Mouse (Mus musculus): ENCODE results near the gene Cd300c2. TPM values are rescaled to one million over a fixed set of nuclear protein-coding genes. Genes with fewer than 3 reads are reported as not detected.
"Not testable (repeated sequence)": the region's sequence is repeated elsewhere in the genome, so short reads cannot be mapped to it uniquely, and the experiment has no call there.

Gene Cd300c2
- total RNA-seq (2014; rRNA removed) (5.6 and 7.9 TPM in 2 replicates), polyA plus RNA-seq (2012; rRNA removed) (3.5 and 4.9 TPM in 2 replicates)

DNA sequence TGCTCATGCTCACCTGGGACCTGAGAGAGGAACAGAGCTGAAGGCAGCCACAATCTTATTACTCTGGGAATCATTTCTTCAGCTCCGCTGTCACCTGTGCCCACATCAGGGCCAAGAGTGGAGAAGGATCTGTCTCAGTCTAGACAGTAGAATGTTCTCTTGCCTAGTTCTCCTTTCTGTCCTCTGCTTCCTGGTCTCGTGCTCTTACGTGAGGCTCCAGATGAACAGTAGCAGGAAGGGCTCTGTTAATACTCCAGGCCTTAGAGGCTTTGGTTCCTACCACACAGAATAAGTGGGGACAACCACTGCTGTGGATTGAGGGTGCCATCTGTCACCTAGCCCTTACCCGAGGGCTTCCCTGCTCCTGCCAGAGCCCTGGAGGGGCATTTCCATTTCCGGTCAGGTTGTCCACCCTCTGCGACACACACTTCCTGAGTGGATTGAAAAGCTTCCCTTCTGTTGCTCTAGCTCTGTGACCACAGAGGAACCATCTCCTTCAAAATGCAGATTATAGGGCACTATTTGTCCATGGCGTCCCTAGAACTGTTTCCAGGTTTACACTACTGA is at the start of gene Cd300c2:
Gene Cd300c2, minus strand, starts transcription at position 407 of the 567 bp plus-strand sequence.
- DNase-seq (ENCODE audit: extremely low read depth, low read depth, low spot score): peak; percentile 36
- TF ChIP-seq CTCF (IDR thresholded peaks at IDR 0.05; ENCODE audit: low read depth, low read length): no peak
- TF ChIP-seq POLR2A (IDR thresholded peaks at IDR 0.05; ENCODE audit: extremely low read depth, insufficient read depth, low read length): no peak
- Histone ChIP-seq H3K27ac (replicated peaks; ENCODE audit: insufficient read depth, low read depth, low read length) (peak within 1 kb of the TSS; percentile 64), H3K4me1 (ENCODE audit: control insufficient read depth, insufficient read depth, low read length) (no peaks in the 10 kb centered on the region), H3K36me3 (ENCODE audit: control insufficient read depth, insufficient read depth, low read length) (no peaks in the 10 kb centered on the region), H3K9ac (ENCODE audit: low read depth, low read length) (no peak within 1 kb of the TSS), H3K27me3 (ENCODE audit: control insufficient read depth, insufficient read depth, low read length) (no peaks in the 10 kb centered on the region), H3K79me2 (ENCODE audit: control insufficient read depth, insufficient read depth, low read length) (no peaks in the 10 kb centered on the region), H3K4me3 (ENCODE audit: insufficient read depth, low read depth, low read length) (peak within 1 kb of the TSS; percentile 14)
- 83% methylated on average over 7 of the region's 7 CpGs for WGBS

DNA sequence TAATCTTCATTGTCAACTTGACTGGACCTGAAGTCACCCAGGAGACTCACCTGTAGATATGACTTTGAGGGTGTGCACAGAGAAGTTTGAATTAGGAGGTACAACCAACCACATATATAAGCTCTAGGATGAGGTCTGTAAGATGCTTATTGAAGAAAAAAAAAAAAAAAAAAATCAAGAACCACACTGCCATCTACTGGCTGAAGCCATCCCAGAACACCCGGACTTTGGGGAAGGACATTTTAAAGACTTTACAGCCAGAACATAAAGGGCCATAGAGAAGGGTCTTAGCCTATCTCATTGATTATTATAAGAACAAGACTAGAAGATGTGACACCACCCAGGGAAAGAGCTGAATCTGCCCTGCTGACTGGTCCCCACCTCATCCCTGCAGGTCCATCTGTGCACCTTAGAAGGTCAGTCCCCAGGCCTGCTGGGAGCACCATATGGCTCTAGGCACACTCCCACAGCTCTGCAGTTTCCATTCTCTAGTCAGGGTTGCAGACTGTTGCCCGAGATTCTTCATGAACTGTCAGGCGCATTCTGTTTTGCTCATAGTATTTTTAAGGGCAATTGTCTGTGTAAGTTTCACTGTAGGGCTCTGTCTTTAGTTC is 47.7 kb upstream of the Cd300c2 start:
- no peaks in the 10 kb centered on the region for H3K27me3 ChIP-seq (ENCODE audit: control insufficient read depth, insufficient read depth, low read length)
- H3K79me2 ChIP-seq (ENCODE audit: control insufficient read depth, insufficient read depth, low read length): no peaks in the 10 kb centered on the region
- TF ChIP-seq CTCF (IDR thresholded peaks at IDR 0.05; ENCODE audit: low read depth, low read length) (no peak), POLR2A (IDR thresholded peaks at IDR 0.05; ENCODE audit: extremely low read depth, insufficient read depth, low read length) (no peak)
- 40% methylated on average over 3 of the region's 3 CpGs for WGBS
- H3K4me3 ChIP-seq (ENCODE audit: insufficient read depth, low read depth, low read length): no peak overlapping the region
- H3K9ac ChIP-seq (ENCODE audit: low read depth, low read length): no peak overlapping the region
- no peaks in the 10 kb centered on the region for H3K36me3 ChIP-seq (ENCODE audit: control insufficient read depth, insufficient read depth, low read length)
- no peak overlapping the region for H3K27ac ChIP-seq (replicated peaks; ENCODE audit: insufficient read depth, low read depth, low read length)
- no peak for DNase-seq (ENCODE audit: extremely low read depth, low read depth, low spot score)
- no peaks in the 10 kb centered on the region for H3K4me1 ChIP-seq (ENCODE audit: control insufficient read depth, insufficient read depth, low read length)

DNA sequence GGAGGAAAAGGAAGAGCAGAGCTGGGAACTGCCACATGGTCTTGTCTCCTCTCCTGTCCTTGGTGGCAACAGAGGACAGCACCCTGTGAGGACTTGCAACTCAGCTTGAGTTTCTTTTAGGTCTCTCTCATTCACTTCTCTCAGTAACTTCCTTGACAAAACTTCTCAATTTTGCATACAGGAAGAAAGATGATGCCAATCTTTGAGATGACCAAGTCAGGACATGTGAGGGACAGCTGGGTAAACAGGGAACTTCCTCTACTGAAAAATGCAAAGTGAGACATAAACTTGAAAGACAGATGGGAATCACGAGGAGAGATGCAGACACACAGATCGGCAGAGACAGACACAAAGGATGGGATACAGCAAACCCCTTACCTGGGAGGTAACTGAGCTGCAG is 46.6 kb upstream of the Cd300c2 start, which contains the start of gene Cd300ld3:
Gene Cd300ld3, minus strand, starts transcription at position 151 of the 400 bp plus-strand sequence.
- Histone ChIP-seq H3K4me3 (ENCODE audit: insufficient read depth, low read depth, low read length) (no peak within 1 kb of the TSS), H3K79me2 (ENCODE audit: control insufficient read depth, insufficient read depth, low read length) (no peaks in the 10 kb centered on the region), H3K4me1 (ENCODE audit: control insufficient read depth, insufficient read depth, low read length) (no peaks in the 10 kb centered on the region), H3K27me3 (ENCODE audit: control insufficient read depth, insufficient read depth, low read length) (no peaks in the 10 kb centered on the region), H3K27ac (replicated peaks; ENCODE audit: insufficient read depth, low read depth, low read length) (no peak within 1 kb of the TSS), H3K36me3 (ENCODE audit: control insufficient read depth, insufficient read depth, low read length) (no peaks in the 10 kb centered on the region), H3K9ac (ENCODE audit: low read depth, low read length) (no peak within 1 kb of the TSS)
- TF ChIP-seq CTCF (IDR thresholded peaks at IDR 0.05; ENCODE audit: low read depth, low read length) (no peak), POLR2A (IDR thresholded peaks at IDR 0.05; ENCODE audit: extremely low read depth, insufficient read depth, low read length) (no peak)
- 67% methylated on average over 2 of the region's 2 CpGs for WGBS
- DNase-seq (ENCODE audit: extremely low read depth, low read depth, low spot score): peak; percentile 39

- no CpG with 5 or more reads among the region's 6 CpGs for WGBS
- not testable (repeated sequence) for DNase-seq (ENCODE audit: extremely low read depth, low read depth, low spot score); H3K27ac ChIP-seq (replicated peaks; ENCODE audit: insufficient read depth, low read depth, low read length)
These were observed 36.0 kb upstream of the Cd300c2 start, which contains the start of gene Cd300ld5 for GRCm38 (mm10) chr11:115037669-115038068. TSS of gene Cd300ld5 (minus strand) at chr11:115037769.

DNA sequence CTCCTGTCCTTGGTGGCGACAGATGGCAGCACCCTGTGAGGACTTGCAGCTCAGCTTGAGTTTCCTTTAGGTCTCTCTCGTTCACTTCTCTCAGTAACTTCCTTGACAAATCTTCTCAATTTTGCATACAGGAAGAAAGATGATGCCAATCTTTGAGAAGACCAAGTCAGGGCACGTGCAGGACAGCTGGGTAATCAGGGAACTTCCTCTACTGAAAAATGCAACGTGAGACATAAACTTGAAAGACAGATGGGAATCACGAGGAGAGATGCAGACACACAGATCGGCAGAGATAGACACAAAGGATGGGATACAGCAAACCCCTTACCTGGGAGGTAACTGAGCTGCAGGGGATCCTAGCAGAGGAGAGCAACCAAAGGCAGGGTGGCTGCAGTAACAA is 25.2 kb upstream of the Cd300c2 start, which contains the start of gene Cd300ld4:
Gene Cd300ld4, minus strand, starts transcription at position 101 of the 400 bp plus-strand sequence.
- not testable (repeated sequence) for H3K9ac ChIP-seq (ENCODE audit: low read depth, low read length); H3K4me3 ChIP-seq (ENCODE audit: insufficient read depth, low read depth, low read length); H3K27ac ChIP-seq (replicated peaks; ENCODE audit: insufficient read depth, low read depth, low read length); H3K27me3 ChIP-seq (ENCODE audit: control insufficient read depth, insufficient read depth, low read length); H3K4me1 ChIP-seq (ENCODE audit: control insufficient read depth, insufficient read depth, low read length); H3K36me3 ChIP-seq (ENCODE audit: control insufficient read depth, insufficient read depth, low read length); DNase-seq (ENCODE audit: extremely low read depth, low read depth, low spot score); H3K79me2 ChIP-seq (ENCODE audit: control insufficient read depth, insufficient read depth, low read length)
- no CpG with 5 or more reads among the region's 6 CpGs for WGBS

More at GRCm38 (mm10) chr11:115037669-115038068, 36.0 kb upstream of the Cd300c2 start, which contains the start of gene Cd300ld5:
- not testable (repeated sequence) for H3K27me3 ChIP-seq (ENCODE audit: control insufficient read depth, insufficient read depth, low read length); H3K4me3 ChIP-seq (ENCODE audit: insufficient read depth, low read depth, low read length); H3K4me1 ChIP-seq (ENCODE audit: control insufficient read depth, insufficient read depth, low read length); H3K79me2 ChIP-seq (ENCODE audit: control insufficient read depth, insufficient read depth, low read length); H3K36me3 ChIP-seq (ENCODE audit: control insufficient read depth, insufficient read depth, low read length); H3K9ac ChIP-seq (ENCODE audit: low read depth, low read length)

DNA sequence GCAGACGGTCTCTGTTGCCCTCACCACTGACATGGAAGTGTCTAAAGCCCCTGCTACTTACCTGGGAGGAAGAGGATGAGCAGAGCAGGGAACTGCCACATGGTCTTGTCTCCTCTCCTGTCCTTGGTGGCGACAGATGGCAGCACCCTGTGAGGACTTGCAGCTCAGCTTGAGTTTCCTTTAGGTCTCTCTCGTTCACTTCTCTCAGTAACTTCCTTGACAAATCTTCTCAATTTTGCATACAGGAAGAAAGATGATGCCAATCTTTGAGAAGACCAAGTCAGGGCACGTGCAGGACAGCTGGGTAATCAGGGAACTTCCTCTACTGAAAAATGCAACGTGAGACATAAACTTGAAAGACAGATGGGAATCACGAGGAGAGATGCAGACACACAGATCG is 14.4 kb upstream of the Cd300c2 start, which contains the start of gene Cd300ld2:
Gene Cd300ld2, minus strand, starts transcription at position 101 of the 400 bp plus-strand sequence.
- not testable (repeated sequence) for H3K27ac ChIP-seq (replicated peaks; ENCODE audit: insufficient read depth, low read depth, low read length); H3K36me3 ChIP-seq (ENCODE audit: control insufficient read depth, insufficient read depth, low read length); H3K79me2 ChIP-seq (ENCODE audit: control insufficient read depth, insufficient read depth, low read length); H3K27me3 ChIP-seq (ENCODE audit: control insufficient read depth, insufficient read depth, low read length); DNase-seq (ENCODE audit: extremely low read depth, low read depth, low spot score); H3K9ac ChIP-seq (ENCODE audit: low read depth, low read length); H3K4me1 ChIP-seq (ENCODE audit: control insufficient read depth, insufficient read depth, low read length); H3K4me3 ChIP-seq (ENCODE audit: insufficient read depth, low read depth, low read length)
- no CpG with 5 or more reads among the region's 7 CpGs for WGBS

Data from liver, adult 2 months (tissue).